Mouse (Mus musculus) C2C12 (cell line): ENCODE data around the gene Grid1.

Experiments used
- CEBPB ChIP-seq: IDR thresholded peaks from one replicate; pipeline ENCODE4 v1.6.1; 2011; ENCODE audit warnings: low read depth, mild to moderate bottlenecking, control low read depth, moderate library complexity
- CTCF ChIP-seq: IDR thresholded peaks from one replicate; pipeline ENCODE4 v1.5.1; 2011; ENCODE audit not compliant: control insufficient read depth, insufficient read depth, insufficient read length
- FOSL1 ChIP-seq: IDR thresholded peaks from one replicate; pipeline ENCODE4 v1.8.0; 2011; ENCODE audit warnings: mild to moderate bottlenecking, low read length; ENCODE audit not compliant: poor library complexity, insufficient read depth, severe bottlenecking
- MAX ChIP-seq: IDR thresholded peaks from one replicate; pipeline ENCODE4 v1.6.1; 2011; ENCODE audit warnings: mild to moderate bottlenecking, control low read depth
- MYOD1 ChIP-seq: IDR thresholded peaks from one replicate; pipeline ENCODE4 v1.6.1; 2011; ENCODE audit warnings: low read depth; ENCODE audit not compliant: control insufficient read depth, insufficient read length
- MYOG ChIP-seq: IDR thresholded peaks from one replicate; pipeline ENCODE4 v1.6.1; 2011; ENCODE audit not compliant: control insufficient read depth, insufficient read length; ENCODE audit errors: extremely low read depth
- USF1 ChIP-seq: IDR thresholded peaks from one replicate; pipeline ENCODE4 v1.6.1; 2011; ENCODE audit warnings: low read depth, mild to moderate bottlenecking, control low read depth, moderate library complexity

DNA sequence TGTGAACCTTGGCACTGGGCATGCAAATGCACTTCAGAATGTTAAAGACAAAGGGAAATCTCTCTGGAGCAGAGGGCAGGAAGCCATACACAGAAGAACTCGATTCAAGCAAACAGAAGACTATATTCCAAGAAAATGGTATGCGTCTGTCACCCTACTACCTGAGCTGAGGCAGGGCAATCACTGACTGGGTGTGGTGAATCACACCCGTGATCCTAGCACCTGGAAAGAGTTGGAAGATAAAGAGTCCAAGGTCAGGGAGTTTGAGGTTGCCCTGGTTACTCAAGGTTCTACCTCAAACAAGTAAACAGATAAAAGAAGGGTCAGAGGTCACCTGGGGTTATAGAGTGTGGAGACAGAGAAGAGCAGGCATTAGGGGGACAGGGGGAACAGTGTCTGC lies 46.2 kb upstream of the Grid1 start:
- no peak for TF ChIP-seq CTCF
- no peak for TF ChIP-seq MYOG
- TF ChIP-seq USF1, result no peak
- TF ChIP-seq FOSL1, result no peak
- no peak for TF ChIP-seq MYOD1
- TF ChIP-seq MAX, result no peak
- TF ChIP-seq CEBPB, result no peak
